Mouse (Mus musculus) forelimb bud, embryonic 11.5 days (tissue): Measurements from ENCODE around the gene Josd1.
"Not testable (repeated sequence)": the region's sequence is repeated elsewhere in the genome, so short reads cannot be mapped to it uniquely, and the experiment has no call there.

Source experiments
- DNase-seq: peaks from one replicate; pipeline ENCODE4 v3.0.0-alpha.2; 2012; ENCODE audit warnings: low read depth, low spot score

Gene Josd1

DNA sequence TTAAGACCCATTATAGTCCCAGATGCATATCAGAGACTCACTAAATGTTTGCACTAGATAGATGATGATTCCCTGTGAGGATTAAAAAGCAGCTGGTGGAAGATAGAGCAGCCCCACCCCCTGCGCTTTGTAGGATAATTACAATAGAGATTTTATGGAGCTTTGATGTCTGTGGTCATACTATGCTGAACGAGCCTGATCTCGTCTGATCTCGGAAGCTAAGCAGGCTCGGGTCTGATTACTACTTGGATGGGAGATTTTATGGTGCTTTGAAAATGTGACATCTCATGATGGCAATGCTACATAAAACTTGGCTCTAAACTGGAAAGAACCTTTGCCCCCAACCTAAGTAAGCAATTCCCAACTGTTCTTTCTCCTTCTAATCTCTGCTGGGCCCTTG is 4.6 kb upstream of the Josd1 start:
- no peak for DNase-seq

DNA sequence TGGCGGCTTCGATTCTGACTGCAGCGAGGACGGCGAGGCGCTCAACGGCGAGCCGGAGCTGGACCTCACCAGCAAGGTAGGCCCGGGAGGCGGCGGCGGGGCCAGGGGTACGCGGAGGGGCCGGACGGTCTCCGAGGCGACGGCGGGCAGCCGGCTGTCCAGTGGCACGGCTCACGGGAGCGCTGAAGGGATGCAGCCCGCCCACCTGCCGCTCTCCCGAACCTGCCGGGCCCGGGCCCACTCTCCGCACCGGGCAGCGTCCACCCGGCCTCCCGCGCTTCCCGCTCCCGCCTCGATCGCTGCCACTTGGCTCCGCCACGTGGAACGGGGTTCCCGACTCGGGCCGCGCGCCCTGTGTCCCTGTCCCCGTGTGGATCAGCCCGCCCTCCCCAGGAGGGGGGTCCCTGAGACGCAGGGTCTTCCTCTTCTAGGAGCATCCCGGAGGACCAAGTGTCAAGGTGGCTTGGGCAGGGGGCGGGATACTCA is 3.3 kb upstream of the Josd1 start:
- DNase-seq, result no peak

DNA sequence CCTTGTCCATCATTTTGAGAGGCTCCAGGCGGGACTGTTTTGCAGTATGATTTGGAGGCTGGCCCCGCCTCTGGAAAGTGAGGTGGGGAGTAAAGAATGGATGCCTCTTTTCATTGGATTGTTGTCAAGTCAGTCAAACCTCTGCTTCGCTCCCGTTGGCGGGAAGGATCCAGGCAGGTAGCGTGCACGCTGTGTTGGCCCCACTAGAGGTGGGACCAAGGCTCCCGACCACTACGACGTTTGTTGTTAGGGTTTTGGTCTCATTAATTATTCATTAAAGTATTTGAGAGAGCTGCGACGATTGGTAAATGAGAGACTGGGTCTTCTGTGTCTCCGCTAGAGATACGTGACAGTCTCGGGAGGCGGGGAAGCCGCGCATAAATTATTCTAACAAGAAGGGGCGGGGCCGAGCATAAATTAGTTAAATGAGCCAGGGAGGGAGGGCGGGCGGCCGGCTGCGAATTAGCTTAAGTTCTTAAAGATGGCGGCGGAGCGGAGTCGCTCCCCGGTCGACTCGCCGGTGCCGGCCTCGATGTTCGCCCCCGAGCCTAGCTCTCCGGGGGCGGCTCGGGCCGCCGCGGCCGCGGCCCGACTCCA is 2.8 kb upstream of the Josd1 start, which contains the start of gene Gtpbp1:
TSS of gene Gtpbp1 (plus strand) at position 420 of the 597 bp plus-strand sequence.
- DNase-seq, result peak; percentile 99

DNA sequence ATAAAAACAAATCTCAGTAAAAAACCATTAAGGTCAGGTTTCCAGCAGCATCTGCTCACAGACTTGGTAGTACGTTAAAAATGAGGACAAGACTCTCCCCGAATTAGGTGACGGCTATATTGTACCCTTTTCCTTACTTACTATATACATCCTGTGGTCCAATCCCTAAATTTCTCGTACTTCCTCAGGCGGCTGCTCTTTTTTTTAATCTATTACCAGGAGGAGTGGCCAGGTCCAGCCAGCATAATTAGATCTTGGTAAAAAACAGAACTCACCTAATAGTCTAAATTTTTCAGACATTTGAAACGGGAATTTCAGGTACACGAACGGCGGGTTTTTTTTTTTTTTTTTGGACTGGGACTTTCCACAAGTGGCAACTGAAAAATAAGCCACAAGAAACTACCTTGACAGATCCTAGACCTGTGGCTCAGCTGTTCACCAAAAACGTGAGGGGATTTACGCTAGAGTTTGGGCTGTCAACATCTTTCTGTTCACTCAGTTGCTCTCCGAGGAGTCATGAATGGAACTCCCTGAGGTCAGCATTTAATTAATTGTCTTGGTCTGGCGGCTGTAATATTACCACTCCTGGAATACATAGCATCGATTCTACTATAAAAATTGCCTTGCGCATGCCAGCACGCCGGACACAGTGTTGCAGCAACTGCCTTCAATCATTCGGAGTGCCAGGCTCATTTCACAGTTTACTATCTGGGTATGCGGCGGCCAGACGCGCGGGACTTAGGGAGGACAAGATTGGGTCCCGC is 2.1 kb upstream of the Josd1 start:
- no peak for DNase-seq

DNA sequence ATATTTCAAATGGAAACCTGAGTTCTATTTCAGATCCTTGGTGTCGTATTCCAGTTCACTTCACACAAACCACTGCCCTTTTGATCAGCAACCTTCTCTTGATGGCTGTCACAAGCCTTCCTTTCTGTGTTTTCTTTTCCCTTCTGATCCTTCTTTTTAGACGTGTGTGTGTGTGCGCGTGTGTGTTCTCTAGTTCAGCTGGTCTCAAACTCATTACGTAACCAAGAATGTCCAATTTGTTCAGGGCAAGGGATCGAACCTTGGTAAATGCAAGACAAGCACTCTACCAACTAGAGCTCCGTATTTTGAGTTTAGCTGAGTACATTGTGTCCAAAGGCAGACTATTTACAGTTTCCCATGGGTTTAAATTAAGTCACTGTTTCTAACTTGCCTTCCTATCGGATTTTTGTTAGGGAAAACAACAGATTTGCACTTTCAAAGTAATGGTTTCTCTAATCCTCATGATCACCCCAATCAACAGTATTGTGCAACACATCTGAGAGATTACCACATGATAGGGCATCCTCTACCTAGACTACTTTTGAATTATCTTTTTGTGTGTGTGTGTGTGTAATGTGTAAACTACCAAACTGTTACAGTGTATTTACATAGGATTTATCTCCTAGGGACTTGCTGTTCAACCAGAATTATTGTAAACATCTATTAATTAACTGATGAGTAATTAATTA is 693 bp upstream of the Josd1 start:
- no peak for DNase-seq

DNA sequence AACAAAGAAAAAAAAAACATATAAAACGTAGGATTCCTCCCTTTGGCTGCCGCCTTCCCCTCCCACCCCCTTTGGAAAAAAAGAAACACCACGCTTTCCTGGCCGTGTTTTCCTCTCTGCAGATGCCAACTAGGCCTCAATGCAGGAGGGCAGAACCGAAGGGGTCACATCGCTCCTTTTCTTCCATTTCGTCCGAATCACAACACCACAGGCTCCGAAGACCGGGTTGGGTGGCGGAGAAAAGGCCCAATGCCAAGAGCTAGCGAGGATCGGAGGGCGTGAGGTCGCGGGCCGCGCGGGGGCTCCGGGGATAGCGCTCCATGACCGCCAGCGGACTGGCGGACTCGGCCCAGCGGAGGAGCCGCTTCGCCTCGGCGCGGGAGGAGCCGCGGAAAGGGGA is 544 bp downstream of the Josd1 start:
- peak; percentile 12 for DNase-seq

DNA sequence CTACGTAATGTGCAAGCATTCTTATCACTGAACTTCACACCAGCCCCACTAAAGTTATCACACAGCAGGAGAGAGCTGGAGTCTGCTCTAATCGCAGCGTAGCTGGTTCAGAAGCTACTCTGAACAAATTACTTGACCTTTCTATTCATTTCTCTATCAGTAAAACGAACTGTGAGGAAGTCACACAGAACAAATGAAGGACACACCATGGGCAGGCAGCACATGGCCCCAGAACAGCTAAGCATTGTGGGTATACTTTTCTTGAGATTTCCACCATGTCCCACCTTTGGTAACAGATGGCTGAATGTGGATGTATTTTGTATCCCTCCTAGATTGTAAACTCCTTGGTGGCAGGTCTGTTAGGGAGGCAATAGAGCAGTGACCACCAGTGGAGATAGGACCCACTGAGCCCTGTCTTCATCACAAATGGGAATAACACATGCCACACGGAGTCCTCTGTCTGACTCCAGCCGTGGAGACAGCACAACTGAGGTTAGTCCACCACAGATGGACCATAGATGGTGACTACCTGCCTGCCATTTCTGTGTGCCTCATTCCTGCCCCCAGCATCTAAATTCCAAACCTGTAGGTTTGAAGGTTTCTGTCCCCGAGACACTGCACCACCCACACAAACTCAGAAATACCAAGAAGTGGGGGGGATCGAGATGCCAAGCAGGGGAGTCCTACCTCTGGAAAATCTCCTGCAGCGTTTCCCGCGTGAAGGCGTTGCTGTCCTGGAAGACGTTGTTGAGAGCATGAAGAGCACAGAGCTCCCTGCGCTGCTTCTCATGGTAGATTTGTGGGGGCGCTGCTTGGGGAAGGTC is 1.5 kb downstream of the Josd1 start:
- DNase-seq, result no peak

DNA sequence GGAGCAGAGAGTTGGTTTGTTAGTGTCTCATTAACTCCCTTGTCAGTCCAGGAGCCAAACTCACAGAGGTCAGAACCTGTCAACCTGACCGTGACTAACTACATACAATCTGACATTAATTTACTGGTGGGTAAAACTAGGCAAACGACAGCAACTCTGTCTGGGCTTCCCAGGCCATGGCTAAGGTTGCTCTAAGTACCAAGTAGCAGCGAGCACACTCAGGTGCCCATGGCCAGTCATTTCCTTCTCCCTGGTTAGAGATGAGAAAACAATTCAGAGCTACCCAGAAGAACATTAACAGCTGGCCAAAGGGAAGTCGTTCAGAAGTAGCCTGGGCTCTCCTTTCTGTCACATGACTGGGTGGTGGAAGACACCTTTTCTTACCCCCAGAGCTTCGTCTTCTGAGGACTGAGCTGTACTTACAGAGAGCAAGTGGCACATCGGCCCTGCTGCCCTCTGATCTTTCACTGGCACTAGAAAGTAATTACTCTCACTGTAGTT is 2.5 kb downstream of the Josd1 start:
- DNase-seq, result no peak

DNA sequence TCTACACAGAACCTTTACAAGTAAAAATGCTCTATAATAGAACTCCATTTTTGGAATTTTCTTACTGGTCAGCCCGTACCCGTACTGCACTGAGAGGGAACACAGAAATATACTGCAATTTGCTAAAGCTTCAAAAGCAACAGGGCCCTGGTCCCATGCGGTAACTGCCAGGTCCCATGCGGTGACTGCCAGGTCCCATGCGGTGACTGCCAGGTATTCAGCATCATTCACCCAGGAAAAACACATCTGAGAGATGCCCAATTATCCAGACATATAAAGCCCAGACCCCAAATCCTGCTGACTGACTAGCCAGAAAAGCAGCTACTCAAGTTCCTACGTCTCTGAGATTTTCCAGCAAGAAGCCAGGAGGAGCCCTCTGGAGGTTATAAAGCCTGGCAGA is 3.1 kb downstream of the Josd1 start:
- no peak for DNase-seq

DNA sequence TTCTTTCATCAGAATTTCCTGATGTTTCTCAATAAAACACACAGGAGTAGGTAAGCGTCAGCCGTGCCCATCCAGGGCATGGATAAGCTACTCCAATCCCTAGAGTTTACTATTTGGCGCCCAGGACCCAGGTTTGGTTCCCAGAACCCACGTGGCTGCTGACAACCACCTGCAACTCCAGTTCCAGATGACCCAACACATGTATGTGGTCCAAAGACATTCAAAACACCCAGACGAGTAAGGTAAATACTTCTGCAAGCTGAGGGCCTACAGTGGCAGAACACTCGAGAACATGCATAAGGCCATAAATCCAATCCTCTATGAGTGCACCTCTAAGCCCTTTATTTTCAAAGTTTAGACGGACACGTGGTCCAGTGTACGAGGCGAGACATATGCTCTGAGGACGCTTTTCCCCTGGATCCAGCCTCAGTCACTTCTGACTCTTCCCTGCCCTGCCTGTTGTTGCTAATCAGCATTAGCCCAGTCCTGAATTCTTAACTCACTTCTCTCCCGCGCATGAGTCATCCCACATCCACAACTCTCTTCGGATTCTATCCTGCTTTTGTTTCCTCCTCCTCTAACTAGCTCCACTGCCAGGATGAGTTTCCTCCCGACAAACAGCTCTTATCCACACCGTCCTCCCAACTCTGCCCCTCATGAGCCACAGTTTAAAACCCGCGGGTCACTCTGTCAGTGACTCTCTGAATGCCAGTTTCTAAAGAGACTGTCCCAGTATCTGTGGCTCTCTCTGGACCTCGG is 3.8 kb downstream of the Josd1 start:
- no peak for DNase-seq

DNA sequence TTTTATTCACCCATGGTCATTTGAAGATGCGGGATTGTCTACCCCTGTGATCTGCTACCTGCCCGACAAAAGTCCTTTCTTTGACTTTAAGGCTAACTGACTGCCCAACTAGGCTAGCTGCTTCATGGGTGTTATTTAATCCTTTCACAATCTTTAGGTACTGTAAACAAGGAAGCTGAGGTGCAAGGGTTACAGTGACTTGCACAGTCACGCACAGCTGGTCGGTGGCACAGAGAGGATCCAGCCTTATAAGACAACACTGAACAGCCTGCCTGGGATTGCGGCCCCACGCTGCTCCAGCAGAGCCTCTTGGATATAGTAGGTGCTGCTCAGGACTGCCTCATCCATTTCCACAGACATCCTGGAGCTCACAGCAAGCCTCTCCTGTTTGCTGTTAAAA is 4.6 kb downstream of the Josd1 start:
- DNase-seq, result no peak

DNA sequence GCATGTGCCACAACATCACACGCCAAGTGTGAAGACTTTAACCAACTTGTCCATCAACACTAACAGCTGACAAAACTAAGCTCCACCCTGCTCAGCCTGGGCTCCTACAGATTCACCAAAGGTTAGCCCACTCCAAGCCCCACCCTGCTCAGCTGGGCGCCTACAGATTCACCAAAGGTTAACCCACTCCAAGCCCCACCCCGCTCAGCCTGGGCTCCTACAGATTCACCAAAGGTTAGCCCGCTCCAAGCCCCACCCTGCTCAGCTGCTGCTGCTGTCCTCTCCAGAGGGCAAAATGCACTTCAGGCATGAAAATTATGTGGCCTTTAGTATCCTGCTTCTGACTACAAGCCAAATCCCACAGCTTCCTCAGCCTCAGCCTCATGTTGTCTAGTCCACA is 5.7 kb downstream of the Josd1 start:
- DNase-seq, result no peak

DNA sequence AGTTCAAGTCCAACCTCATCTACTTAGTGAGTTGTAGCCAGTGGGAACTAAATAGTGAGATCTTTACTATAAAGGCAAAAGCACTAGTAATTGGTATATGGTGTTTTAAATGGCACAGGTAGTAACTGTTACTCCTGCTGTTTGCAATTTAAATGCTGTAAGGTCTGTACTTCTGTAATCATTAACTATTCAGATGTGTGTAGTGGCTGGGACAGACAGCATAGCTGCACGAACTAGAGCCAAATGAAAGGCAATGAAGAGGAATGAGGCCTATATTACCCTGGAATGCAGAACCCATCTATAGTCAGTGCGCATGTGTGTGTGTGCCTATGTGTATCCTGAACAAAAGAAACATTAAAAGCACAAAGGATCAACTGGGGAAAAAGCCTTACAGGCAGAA is 9.8 kb downstream of the Josd1 start:
- no peak for DNase-seq

DNA sequence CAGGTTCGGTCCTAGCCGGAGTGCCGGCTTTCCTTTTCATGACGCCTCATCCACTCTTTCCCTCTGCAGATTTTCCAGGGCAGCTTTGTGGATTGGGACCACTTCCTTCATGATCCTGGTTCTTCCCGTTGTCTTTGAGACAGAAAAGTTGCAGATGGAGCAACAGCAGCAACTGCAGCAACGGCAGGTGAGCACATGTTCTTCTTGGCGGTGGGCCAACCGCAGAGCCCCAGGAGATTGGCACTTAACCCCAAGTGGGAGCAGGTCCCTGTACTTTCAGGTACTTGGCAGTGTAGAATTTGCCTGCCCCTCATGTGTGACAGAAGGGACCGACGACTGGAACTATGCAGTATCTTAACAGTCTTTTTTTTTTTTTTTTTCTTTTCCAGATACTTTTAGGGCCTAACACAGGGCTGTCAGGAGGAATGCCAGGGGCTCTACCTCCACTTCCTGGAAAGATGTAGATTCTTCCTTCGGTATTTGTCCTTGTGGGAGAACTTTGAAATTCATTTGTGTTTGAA is 15.8 kb downstream of the Josd1 start:
- not testable (repeated sequence) for DNase-seq

DNA sequence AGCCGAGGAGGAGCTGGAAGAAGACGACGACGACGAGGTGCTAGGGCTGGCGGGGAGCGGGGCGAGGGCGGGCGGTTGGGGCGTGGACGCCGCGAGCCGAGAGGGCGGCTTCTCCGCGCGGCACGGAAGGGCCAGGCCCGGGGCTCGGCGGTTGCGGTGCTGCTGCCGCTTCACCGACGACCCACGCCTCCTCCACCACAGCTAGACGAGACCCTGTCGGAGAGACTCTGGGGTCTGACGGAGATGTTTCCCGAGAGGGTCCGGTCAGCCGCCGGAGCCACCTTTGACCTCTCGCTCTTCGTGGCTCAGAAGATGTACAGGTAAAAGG is 16.8 kb downstream of the Josd1 start:
- DNase-seq, result no peak

DNA sequence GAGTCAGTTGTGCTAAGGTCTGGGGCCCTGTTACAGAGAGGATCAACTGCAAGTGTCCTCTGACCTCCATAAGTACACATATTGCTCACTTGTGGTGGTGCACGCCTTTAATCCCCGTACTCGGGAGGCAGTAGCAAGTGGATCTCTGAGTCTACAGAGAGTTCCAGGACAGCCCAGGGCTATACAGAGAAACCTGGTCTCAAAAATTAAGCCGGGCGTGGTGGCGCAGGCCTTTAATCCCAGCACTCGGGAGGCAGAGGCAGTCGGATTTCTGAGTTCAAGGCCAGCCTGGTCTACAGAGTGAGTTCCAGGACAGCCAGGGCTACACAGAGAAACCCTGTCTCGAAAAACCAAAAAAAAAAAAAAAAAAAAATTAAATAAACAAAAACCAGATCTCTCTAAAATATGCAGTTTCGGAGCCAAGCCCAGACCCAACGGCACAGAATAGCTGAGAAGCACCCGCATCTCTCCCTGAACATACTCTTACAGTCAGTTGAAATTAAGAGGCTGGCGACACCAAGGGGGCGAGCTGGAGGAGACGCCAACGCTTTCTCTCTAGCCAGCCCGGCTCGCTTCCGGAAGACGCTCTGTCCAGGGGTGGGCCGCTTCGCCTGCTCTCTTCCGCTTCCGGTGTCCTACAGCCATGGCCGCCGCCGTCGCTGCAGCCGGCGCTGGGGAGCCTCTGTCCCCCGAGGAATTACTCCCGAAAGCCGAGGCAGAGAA is 17.3 kb downstream of the Josd1 start, which contains the start of gene Tomm22:
TSS of gene Tomm22 (plus strand) at position 613 of the 723 bp plus-strand sequence.
- DNase-seq, result peak; percentile 83

DNA sequence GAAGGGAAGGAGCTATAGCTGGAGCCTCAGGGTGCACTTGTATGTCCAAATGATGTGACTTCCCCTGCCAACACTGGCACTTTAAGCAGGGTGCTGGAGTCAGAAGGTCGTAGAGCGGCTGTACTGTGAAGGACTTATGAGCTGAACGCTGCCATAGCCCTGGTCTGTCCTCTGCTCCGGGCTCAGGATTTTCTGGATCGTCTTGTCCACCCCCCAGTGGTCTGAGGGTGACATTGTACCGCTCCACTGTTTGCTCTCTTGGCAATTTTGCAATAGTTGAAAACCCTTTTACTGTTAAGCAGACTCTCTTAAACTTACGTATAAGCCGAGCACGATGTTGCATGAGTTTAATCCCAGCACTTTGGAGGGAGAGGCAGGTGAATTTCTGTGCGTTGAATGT is 18.5 kb downstream of the Josd1 start:
- DNase-seq, result no peak

DNA sequence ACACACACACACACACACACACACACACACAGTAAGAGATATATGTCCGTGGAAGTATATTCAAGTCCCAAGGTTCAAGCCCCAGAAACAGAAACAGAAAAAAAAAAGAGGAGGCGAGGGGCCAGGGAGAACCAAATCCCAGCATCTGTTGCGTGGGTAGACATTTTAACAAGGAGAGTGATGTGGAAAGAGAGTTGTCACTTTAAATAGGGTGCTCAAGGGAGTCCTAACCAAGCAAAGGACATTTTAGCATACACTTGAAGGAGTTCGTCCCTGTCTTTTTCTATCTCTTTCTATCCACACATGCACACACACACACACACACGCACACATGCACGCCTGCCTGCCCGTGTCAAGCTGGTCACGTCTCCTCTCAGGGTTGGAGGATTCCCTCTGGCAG is 23.1 kb downstream of the Josd1 start:
- DNase-seq, result no peak

DNA sequence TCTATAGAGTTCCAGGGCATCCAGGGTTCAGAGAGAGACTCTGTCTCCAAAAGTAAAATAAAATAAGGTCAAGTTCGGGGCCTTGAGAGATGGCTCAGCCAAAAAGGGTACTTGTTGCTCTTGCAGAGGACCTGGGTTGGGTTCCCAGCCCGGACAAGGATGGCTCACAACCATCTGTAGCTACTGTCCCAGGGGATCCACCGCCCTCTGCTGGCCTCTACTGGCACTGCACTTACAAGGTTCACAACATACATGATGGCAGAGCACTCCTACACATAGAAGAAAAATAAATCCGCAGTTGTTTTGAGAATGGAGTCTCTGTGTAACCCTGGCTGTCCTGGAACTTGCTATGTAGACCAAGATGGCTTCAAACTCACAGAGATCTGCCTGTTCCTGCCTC is 25.9 kb downstream of the Josd1 start:
- DNase-seq, result peak; percentile 20
